Comparison of ENCODE assay signal across 8 mouse cellular contexts in genomic region chr8:70383287-70383686, GRCm38 (mm10). TPM values are rescaled to one million over a fixed set of nuclear protein-coding genes. Genes with fewer than 3 reads are reported as not detected.
DNase-seq lines count a peak whose midpoint lies in the region; ATAC-seq and TF ChIP-seq lines count a peak whose summit lies in the region.

No protein-coding gene starts in this region.

- peak; percentile 80 to 83 (median 82) for TF ChIP-seq CTCF in MEL (IDR thresholded peaks at IDR 0.05 in 2 of 3, conservative IDR thresholded peaks at IDR 0.05 in 1 of 3; ENCODE audit: control insufficient read depth in 1 of 3, insufficient read depth in 1 of 3, low read depth in 2 of 3, low read length in 3 of 3, poor library complexity in 1 of 3, severe bottlenecking in 1 of 3)
- TF ChIP-seq CTCF in lung, postnatal 0 days (IDR thresholded peaks at IDR 0.05): peak; percentile 90

- DNase-seq in MEL (ENCODE audit: low read depth, low spot score): peak; percentile 70
- DNase-seq in c-Kit-positive CD71-positive TER-119-negative erythroid progenitor cells, embryonic 14.5 days (ENCODE audit: low read depth): peak; percentile 57
- DNase-seq in forebrain, embryonic 14.5 days (ENCODE audit: low spot score): peak; percentile 69
- DNase-seq in layer of hippocampus, postnatal 14 days (ENCODE audit: low spot score in 2 of 2): peak; percentile 68 to 75
- peak; percentile 83 for DNase-seq in lung, postnatal 0 days (ENCODE audit: low spot score)
- peak; percentile 48 for DNase-seq in right cerebral cortex, adult 18-20 months
- DNase-seq in yolk sac, embryonic 10.5 days (ENCODE audit: low spot score): peak; percentile 45

- H3K4me2 ChIP-seq in forebrain, embryonic 14.5 days (ENCODE audit: low read length): no peak overlapping the region
- no peak overlapping the region for H3K4me2 ChIP-seq in hindbrain, embryonic 12.5 days (replicated peaks)
- H3K4me2 ChIP-seq in lung, postnatal 0 days (replicated peaks; ENCODE audit: low read depth, low read length): no peak overlapping the region

- no peak overlapping the region for H3K4me3 ChIP-seq in MEL (ENCODE audit: control insufficient read depth in 1 of 2, insufficient read depth in 1 of 2, low read depth in 2 of 2, low read length in 2 of 2)
- no peak overlapping the region for H3K4me3 ChIP-seq in forebrain, embryonic 14.5 days (ENCODE audit: low read depth, low read length)
- H3K4me3 ChIP-seq in hindbrain, embryonic 12.5 days: no peak overlapping the region
- no peak overlapping the region for H3K4me3 ChIP-seq in lung, postnatal 0 days (ENCODE audit: low read depth, low read length)

- H3K27ac ChIP-seq in MEL (ENCODE audit: control insufficient read depth, low read depth, low read length): no peak overlapping the region
- H3K27ac ChIP-seq in forebrain, embryonic 14.5 days (ENCODE audit: low read depth, low read length): no peak overlapping the region
- no peak overlapping the region for H3K27ac ChIP-seq in hindbrain, embryonic 12.5 days
- H3K27ac ChIP-seq in lung, postnatal 0 days (ENCODE audit: low read length): no peak overlapping the region

- TF ChIP-seq POLR2A in MEL (IDR thresholded peaks at IDR 0.05; ENCODE audit: control insufficient read depth in 1 of 2, insufficient read depth in 1 of 2, low read depth in 1 of 2, low read length in 2 of 2, poor library complexity in 1 of 2): no peak

- no peaks in the 10 kb centered on the region for H3K36me3 ChIP-seq in MEL (ENCODE audit: control insufficient read depth in 1 of 2, insufficient read depth in 2 of 2, low read length in 2 of 2)
- H3K36me3 ChIP-seq in forebrain, embryonic 14.5 days (ENCODE audit: control insufficient read depth, insufficient read depth, low read length): peaks cover 28% of the 10 kb centered on the region
- H3K36me3 ChIP-seq in hindbrain, embryonic 12.5 days: peaks cover 33% of the 10 kb centered on the region
- H3K36me3 ChIP-seq in lung, postnatal 0 days (ENCODE audit: insufficient read depth, low read length): no peaks in the 10 kb centered on the region

- H3K9me3 ChIP-seq in MEL (replicated peaks; ENCODE audit: insufficient read depth, low read length): no peaks in the 10 kb centered on the region
- H3K9me3 ChIP-seq in forebrain, embryonic 14.5 days (replicated peaks; ENCODE audit: control insufficient read depth, low read length): no peaks in the 10 kb centered on the region
- H3K9me3 ChIP-seq in hindbrain, embryonic 12.5 days (replicated peaks): no peaks in the 10 kb centered on the region
- no peaks in the 10 kb centered on the region for H3K9me3 ChIP-seq in lung, postnatal 0 days (ENCODE audit: low read length)

- H3K79me2 ChIP-seq in MEL (ENCODE audit: control insufficient read depth, insufficient read depth, low read length, poor library complexity): no peaks in the 10 kb centered on the region

- no peaks in the 10 kb centered on the region for H3K27me3 ChIP-seq in MEL (ENCODE audit: control insufficient read depth in 1 of 2, insufficient read depth in 2 of 2, low read length in 2 of 2)
- H3K27me3 ChIP-seq in forebrain, embryonic 14.5 days (replicated peaks; ENCODE audit: control insufficient read depth, insufficient read depth, low read length): peaks cover 4% of the 10 kb centered on the region
- H3K27me3 ChIP-seq in hindbrain, embryonic 12.5 days: peaks cover 28% of the 10 kb centered on the region
- 0 out of 2 replicates have a peak, but pooled peaks cover under 1% of the 10 kb centered on the region for H3K27me3 ChIP-seq in lung, postnatal 0 days (replicated peaks; ENCODE audit: insufficient read depth, low read length)

- TF ChIP-seq EP300 in MEL (IDR thresholded peaks at IDR 0.05; ENCODE audit: low read depth in 1 of 2, low read length in 2 of 2): no peak
- no peak for TF ChIP-seq EP300 in lung, postnatal 0 days (IDR thresholded peaks at IDR 0.05)

- peak; percentile 80 for TF ChIP-seq RAD21 in MEL (IDR thresholded peaks at IDR 0.05; ENCODE audit: low read depth, low read length)

- no peaks in the 10 kb centered on the region for H3K4me1 ChIP-seq in MEL (ENCODE audit: control insufficient read depth in 1 of 2, insufficient read depth in 2 of 2, low read length in 2 of 2)
- no peaks in the 10 kb centered on the region for H3K4me1 ChIP-seq in forebrain, embryonic 14.5 days (ENCODE audit: control insufficient read depth, insufficient read depth, low read length)
- H3K4me1 ChIP-seq in hindbrain, embryonic 12.5 days: no peaks in the 10 kb centered on the region
- H3K4me1 ChIP-seq in lung, postnatal 0 days (ENCODE audit: insufficient read depth, low read depth, low read length): no peaks in the 10 kb centered on the region

- WGBS in forebrain, embryonic 14.5 days: 54% methylated on average over 3 of the region's 3 CpGs
- 46% methylated on average over 3 of the region's 3 CpGs for WGBS in hindbrain, embryonic 12.5 days
- 35% methylated on average over 3 of the region's 3 CpGs for WGBS in lung, postnatal 0 days

- H3K9ac ChIP-seq in MEL (ENCODE audit: control insufficient read depth, low read depth, low read length, poor library complexity, severe bottlenecking): no peak overlapping the region
- no peak overlapping the region for H3K9ac ChIP-seq in forebrain, embryonic 14.5 days (ENCODE audit: low read length)
- no peak overlapping the region for H3K9ac ChIP-seq in hindbrain, embryonic 12.5 days
- H3K9ac ChIP-seq in lung, postnatal 0 days (replicated peaks; ENCODE audit: low read depth): no peak overlapping the region

- ATAC-seq in forebrain, embryonic 14.5 days: peak; percentile 56; the same call in 1 of the 2 replicates
- ATAC-seq in hindbrain, embryonic 12.5 days (ENCODE audit: low FRiP score): peak; percentile 38; the same call in 1 of the 2 replicates
- peak; percentile 76 for ATAC-seq in lung, postnatal 0 days

TF ChIP-seq in MEL, 35 proteins besides CTCF, POLR2A, EP300 and RAD21:
- TF ChIP-seq MYB (IDR thresholded peaks at IDR 0.05; ENCODE audit: low read depth, low read length): no peak
- TF ChIP-seq SIN3A (IDR thresholded peaks at IDR 0.05; ENCODE audit: low read length): peak; percentile 19; the same call in 1 of the 2 replicates
- 0 out of 2 replicates have a peak, but pooled peaks have one; percentile 39 for TF ChIP-seq MYC (IDR thresholded peaks at IDR 0.05; ENCODE audit: low read depth, low read length)
- no peak for TF ChIP-seq TBP (IDR thresholded peaks at IDR 0.05; ENCODE audit: low read depth, low read length)
- peak; percentile 78 for TF ChIP-seq SMC3 (IDR thresholded peaks at IDR 0.05; ENCODE audit: low read depth, low read length)
- 0 out of 2 replicates have a peak, but pooled peaks have one; percentile 11 for TF ChIP-seq ELF1 (IDR thresholded peaks at IDR 0.05; ENCODE audit: low read depth, low read length)
- TF ChIP-seq MAX (IDR thresholded peaks at IDR 0.05; ENCODE audit: low read length): peak; percentile 76
- TF ChIP-seq ZC3H11A (IDR thresholded peaks at IDR 0.05; ENCODE audit: low read depth, low read length): peak; percentile 57
- TF ChIP-seq JUND (IDR thresholded peaks at IDR 0.05; ENCODE audit: low read depth, low read length): no peak

RNA-seq across cellular contexts. Expression of gene Comp, which starts 9.9 kb away (rescaled TPM):
- total RNA-seq in MEL (2012; rRNA removed): not detected in 2 replicates
- under 1 TPM in 1 of 2 experiments, not detected in 1; 0.54 TPM for polyA plus RNA-seq in MEL (2012; ENCODE audit: insufficient read depth in 1 of 2, insufficient read length in 2 of 2, low read depth in 1 of 2, low replicate concordance in 2 of 2, missing spikeins in 1 of 2)
- polyA plus RNA-seq in forebrain, embryonic 14.5 days (2014; fragmentation: Nextera tagmentation; extraction: Ambion mirVana): 0.48 TPM in 1 of 2 replicates, not detected in the other
- 1.2 and 3.0 TPM in 2 replicates for polyA plus RNA-seq in hindbrain, embryonic 12.5 days (2016; fragmentation: Nextera tagmentation; extraction: Ambion mirVana)
- total RNA-seq in layer of hippocampus, postnatal 14 days (2021): under 1 TPM; 0.21 to 0.30 TPM
- 0.13 and 0.29 TPM in 2 replicates for polyA plus RNA-seq in lung, postnatal 0 days (2015; fragmentation: Nextera tagmentation; extraction: Ambion mirVana)

RNA-seq across cellular contexts. Expression of gene Upf1, which starts 30.2 kb away (rescaled TPM):
- total RNA-seq in MEL (2012; rRNA removed): 55.4 and 56.3 TPM in 2 replicates
- 100 to 1,000 TPM in 1 of 2 experiments, 10 to 100 TPM in 1; 89.5 to 289 TPM for polyA plus RNA-seq in MEL (2012; ENCODE audit: insufficient read depth in 1 of 2, insufficient read length in 2 of 2, low read depth in 1 of 2, low replicate concordance in 2 of 2, missing spikeins in 1 of 2)
- polyA plus RNA-seq in forebrain, embryonic 14.5 days (2014; fragmentation: Nextera tagmentation; extraction: Ambion mirVana): 11.8 and 14.0 TPM in 2 replicates
- polyA plus RNA-seq in hindbrain, embryonic 12.5 days (2016; fragmentation: Nextera tagmentation; extraction: Ambion mirVana): 34.2 and 34.3 TPM in 2 replicates
- 10 to 100 TPM; 50.3 to 54.9 TPM for total RNA-seq in layer of hippocampus, postnatal 14 days (2021)
- polyA plus RNA-seq in lung, postnatal 0 days (2015; fragmentation: Nextera tagmentation; extraction: Ambion mirVana): 10.4 and 11.1 TPM in 2 replicates

RNA-seq across cellular contexts. Expression of gene Gdf1, which starts 53.7 kb away (rescaled TPM):
- 1.9 and 2.6 TPM in 2 replicates for total RNA-seq in MEL (2012; rRNA removed)
- 1 to 10 TPM in 1 of 2 experiments, not detected in 1; 1.9 TPM for polyA plus RNA-seq in MEL (2012; ENCODE audit: insufficient read depth in 1 of 2, insufficient read length in 2 of 2, low read depth in 1 of 2, low replicate concordance in 2 of 2, missing spikeins in 1 of 2)
- polyA plus RNA-seq in forebrain, embryonic 14.5 days (2014; fragmentation: Nextera tagmentation; extraction: Ambion mirVana): 2.1 and 4.2 TPM in 2 replicates
- 2.2 and 4.4 TPM in 2 replicates for polyA plus RNA-seq in hindbrain, embryonic 12.5 days (2016; fragmentation: Nextera tagmentation; extraction: Ambion mirVana)
- 10 to 100 TPM; 11.2 to 22.7 TPM for total RNA-seq in layer of hippocampus, postnatal 14 days (2021)
- polyA plus RNA-seq in lung, postnatal 0 days (2015; fragmentation: Nextera tagmentation; extraction: Ambion mirVana): 0.33 and 0.81 TPM in 2 replicates

RNA-seq across cellular contexts. Expression of gene Crtc1, which starts 56.1 kb away (rescaled TPM):
- total RNA-seq in MEL (2012; rRNA removed): 3.0 and 3.3 TPM in 2 replicates
- 10 to 100 TPM in 1 of 2 experiments, not detected in 1; 18.0 TPM for polyA plus RNA-seq in MEL (2012; ENCODE audit: insufficient read depth in 1 of 2, insufficient read length in 2 of 2, low read depth in 1 of 2, low replicate concordance in 2 of 2, missing spikeins in 1 of 2)
- polyA plus RNA-seq in forebrain, embryonic 14.5 days (2014; fragmentation: Nextera tagmentation; extraction: Ambion mirVana): 23.9 and 30.7 TPM in 2 replicates
- polyA plus RNA-seq in hindbrain, embryonic 12.5 days (2016; fragmentation: Nextera tagmentation; extraction: Ambion mirVana): 24.6 and 27.1 TPM in 2 replicates
- total RNA-seq in layer of hippocampus, postnatal 14 days (2021): 100 to 1,000 TPM; 128 to 135 TPM
- polyA plus RNA-seq in lung, postnatal 0 days (2015; fragmentation: Nextera tagmentation; extraction: Ambion mirVana): 5.1 and 7.0 TPM in 2 replicates
